Mouse (Mus musculus): ENCODE results near the gene Coq7. TPM values are rescaled to one million over a fixed set of nuclear protein-coding genes. Genes with fewer than 3 reads are reported as not detected.

The Coq7 gene
- polyA plus RNA-seq, 1 experiment: 72.4 TPM

DNA sequence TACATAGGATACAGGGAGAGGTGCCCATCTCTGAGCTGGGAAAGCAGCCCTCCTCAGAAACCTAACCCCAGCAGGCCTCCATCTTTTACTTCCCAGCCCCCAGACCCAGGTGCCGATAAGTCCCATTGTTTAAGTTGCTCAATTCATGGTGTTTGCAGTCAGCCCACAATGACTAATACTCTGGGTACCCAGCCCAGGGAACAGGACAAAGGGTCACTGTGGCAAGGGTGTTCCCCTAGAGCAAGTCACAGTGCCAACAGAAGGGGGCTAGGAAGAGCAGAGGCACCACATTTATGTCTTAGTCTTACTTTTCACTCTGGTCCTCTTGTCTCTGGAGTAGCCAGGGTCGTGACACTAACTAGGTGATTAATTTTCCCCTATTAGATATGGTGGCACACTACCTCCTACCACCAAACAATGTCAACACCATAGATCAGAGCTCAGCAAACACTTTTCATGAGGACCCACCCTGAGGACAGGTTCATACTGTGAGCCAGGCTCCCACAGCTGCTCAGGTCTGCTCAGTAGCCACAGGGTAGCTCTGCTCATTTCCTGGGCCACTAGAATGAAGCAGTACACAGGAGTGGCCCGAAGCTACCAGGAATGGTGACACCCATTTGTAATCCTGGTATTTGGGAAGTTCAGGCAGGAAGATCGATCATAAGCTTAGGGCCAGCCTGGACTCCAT, 38.1 kb downstream of the Coq7 start:
- no peak for DNase-seq (ENCODE audit: low spot score)

DNA sequence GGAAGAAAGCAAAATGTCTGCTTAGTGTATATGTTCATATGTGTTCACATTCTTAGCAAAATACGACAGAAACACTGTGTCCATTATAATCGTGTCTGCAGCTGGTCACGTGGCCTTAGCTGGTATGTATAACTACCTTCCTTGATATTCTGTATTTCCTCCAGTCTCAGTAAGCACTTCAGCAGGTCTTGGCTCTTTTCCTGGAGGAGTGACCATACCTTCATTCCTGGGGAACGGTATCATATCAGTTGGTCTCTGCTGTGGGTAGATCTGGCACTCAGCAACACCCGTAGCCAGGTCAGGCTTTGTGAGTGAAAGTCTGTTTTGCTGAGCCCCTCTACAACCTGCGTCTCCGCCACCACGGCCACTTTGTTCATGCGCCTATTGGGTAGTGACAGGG, 39.3 kb downstream of the Coq7 start:
- no peak for DNase-seq (ENCODE audit: low spot score)

DNA sequence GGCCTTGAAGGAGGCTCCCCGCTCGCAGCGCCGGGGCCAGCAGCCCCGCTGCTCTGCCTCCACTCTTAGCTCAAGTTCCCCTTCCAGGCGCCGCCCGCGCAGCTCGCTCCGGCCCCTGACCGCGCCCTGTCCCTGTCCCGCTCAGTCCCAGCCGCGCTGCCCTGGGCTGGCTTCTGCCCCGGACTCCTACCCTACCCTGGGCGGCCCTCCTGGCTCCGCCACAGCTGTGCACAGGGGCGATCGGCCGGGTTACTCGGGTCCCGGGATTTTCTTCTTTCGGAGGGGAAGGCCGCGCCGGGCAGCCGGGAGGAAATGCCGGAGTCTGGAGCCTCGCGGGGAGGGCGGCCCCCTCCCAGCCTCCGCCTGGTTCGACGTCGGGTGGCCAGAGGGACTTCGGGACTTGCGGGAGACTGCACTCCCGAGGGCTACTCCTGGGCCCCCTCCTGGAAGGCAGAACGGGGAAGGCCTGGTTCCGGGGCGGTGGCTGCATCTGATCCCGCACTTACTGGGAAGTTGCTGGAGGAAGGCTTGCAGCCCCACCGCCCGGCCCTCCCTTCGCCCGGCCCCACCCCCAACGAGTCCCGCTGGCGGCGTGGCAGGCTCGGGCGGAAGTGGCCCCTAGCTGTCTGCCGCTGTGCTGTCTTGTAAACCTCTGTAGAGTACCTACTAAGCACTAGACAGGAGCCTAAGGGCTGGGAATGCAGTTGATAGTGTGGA, 41.6 kb downstream of the Coq7 start, which contains the start of gene Itpripl2:
Gene Itpripl2, minus strand, starts transcription at position 545 of the 717 bp plus-strand sequence.
- peak; percentile 76 for DNase-seq (ENCODE audit: low spot score)

DNA sequence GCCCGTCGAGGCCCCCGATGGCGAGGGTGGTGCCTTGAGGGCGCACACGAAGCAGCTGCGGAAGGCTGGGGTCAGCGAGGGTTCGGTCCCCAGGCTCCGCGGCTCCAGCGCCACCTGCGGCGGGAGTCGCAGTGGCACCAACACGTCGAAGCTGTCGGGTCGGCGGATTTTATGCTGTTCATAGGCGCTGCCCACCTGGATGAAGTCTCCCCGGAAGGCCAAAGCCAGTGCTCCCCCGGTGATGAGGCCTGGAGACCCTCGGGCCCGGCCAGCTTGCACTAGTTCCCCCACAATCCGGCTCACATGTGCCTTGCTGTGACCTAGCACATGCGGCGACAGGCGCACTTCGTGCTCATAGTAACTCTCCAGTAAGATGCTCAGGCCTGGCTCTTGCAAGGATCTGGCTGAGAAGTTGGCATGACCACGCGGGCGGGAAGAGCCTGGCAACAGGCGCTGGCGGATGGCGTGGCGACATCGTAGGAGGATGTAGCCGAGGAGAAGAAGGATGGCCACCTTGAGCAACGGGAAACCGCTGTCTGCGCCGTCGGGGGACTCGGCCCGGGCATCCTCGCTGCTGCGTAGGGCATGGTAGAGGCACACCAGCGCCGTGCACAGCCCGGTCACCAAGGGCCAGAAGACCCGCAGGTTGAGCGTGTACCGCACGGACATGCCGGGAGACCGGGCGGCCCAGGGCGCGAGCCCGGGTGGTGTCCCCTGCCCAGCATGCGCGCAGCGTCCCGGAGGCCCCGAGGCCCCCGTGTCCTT, 42.3 kb downstream of the Coq7 start:
- DNase-seq (ENCODE audit: low spot score): no peak

DNA sequence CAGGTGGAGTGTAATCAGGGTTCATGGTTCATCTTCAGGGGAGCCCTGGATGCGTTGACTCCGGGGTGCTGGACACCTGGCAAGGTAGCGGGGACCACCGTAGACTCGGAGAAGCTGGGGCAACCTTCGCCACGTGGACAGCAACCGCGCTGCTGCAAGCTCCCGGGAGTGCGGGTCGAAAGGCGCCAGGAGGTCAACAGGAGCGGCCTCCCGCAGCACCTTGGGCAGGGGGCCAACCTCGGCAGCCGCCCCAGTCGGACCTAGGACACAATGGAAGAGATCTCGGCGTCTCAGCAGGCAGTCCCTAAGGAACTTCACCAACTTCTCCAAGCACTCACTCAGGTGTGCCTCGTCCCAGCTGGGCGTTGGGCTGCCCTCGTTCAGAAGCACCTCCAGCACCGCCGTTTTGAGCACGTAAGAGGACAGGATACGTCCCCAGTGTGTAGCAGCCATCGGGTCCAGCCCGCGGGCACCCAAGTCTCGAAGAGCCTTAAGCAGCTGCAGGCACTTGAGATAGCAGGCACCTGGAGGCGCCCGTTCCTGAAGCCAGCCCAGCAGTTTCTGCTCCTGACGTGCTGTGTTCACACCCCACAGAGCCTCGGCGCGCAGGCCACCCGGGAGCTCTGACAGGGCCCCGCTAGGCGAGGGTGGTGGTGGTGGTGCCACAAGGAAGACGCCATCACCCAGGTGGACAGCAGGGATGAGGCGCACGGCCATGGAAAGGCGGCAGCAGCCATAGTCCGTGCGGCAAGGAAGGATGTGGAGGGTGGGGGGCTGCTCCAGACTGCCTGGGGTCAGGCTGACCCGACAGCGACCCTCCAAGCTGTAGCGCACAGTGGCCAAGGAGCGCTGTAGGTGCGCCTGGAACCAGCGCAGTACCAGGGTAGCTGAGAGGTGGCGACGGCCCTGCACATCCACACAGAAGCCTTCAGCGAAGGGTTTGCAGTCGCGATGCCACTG, 43.2 kb downstream of the Coq7 start:
- no peak for DNase-seq (ENCODE audit: low spot score)

DNA sequence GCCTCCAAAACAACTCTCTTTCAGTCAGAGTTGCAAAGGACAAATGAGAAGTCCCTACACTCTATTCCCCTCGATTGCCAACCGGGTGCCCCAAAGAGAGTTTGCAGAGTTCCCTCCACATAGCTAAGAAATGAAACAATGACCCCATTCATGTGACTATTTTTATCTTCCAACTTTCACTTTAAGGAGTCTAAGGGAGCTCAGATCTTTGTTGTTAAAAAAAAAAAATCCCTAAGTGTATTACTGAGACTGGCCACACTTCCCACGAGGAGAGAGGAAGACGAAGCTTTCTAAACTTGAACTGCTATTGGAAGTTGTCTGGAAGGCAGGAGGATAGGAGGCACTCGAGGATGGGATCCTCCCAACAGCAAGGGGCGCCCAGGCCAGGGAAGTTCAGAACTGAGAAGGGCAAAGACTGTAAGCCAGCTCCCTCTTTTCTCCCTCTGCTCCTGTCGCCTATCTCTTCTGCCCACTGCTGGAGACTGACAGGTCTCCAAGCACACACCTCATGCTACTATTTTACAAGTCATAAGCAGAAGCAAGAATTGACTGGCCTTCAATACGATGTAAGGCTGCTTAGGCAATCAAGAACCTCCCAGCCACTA, 45.0 kb downstream of the Coq7 start:
- no peak for DNase-seq (ENCODE audit: low spot score)

DNA sequence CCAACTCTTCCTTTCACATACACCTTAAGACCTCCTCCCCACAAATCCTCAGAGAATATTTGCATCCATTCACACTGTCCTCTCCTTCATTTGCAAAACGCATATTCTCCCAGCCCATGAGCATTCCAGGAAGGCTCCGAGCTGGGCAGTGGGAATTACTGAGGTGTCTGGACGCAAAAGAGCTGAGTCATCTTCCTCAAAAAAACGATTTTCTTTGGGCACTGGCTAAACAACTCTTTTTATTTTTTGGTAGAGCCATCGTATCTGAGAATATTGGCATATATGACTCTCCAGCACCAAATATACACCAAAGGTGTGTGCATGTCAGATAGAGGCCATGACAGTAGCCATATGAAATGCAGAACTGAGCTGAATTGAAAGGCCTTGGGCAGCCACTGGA, 46.2 kb downstream of the Coq7 start:
- no peak for DNase-seq (ENCODE audit: low spot score)

DNA sequence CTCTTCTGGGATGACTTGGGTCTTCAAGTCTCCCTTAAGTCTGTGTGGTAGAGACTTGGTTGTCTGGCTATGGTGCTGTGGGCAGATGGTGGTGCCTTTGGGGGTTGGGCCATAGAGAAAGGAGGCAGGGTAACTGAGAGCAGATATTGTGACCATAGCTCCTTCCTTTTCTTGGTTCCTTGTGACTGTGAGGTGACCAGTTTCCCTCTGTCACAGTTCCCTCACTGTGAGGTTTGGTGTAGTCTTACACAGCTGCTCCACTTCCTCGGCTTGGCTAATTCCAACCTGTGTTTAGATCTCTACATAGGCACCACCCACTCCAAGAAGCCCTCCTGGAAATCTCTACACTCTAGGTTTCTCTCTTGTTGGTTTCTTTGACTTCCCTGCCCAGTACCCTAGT, 49.2 kb downstream of the Coq7 start:
- no peak for DNase-seq (ENCODE audit: low spot score)

DNA sequence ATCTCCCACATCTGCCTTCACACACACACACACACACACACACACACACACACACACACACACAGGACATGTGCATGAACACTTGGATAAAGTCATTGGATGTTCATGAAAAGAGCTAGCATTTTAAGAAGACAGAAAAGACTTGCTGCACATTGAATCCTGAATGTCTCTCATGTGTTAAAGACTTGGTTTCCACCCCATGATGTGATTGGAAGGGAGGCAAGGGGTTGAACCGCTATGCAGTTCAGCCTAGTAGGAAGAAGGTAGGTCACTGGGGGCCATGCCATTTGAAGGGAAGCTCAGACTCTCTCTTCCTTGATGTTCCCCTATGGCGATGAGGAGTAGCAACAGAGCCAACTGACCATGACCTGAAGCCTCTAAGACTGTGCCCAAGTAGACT, 51.2 kb downstream of the Coq7 start:
- DNase-seq (ENCODE audit: low spot score): no peak

DNA sequence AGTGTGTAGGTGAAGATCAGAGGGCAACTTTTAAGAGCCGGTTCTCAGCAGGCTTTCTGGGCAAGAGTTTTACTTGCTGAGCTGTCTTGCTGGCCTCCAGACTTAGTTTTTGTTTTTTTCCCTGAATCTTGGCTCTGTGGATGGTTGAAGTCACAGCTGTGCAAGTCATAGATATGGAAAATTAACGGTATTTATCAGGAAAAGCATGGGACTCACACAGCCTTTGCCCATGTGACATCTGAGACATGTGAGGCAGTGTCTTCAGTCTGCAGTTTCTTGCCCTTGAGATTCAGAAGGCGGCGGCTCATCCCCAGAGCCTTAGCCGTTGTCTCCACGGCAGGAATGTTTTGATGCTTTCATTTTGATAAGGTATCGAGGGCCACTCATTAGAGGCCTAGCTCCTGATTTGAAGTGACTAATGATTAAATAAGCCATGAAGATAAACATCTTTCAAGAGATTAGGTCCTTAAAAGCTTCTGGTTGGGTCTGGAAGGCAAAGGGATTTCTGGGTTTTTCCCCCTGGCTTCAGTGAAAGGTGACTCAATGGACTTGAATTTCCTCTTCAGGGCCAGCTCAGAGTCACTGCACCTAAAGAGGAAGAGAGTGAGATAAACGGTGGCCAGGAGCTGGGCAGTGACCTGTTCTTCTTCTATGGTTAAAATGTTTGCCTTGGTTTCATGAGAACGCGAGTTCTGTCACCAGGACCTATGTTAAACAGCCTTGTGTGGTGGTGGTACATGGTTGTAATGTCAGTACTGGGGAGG, 51.9 kb downstream of the Coq7 start:
- DNase-seq (ENCODE audit: low spot score): no peak

DNA sequence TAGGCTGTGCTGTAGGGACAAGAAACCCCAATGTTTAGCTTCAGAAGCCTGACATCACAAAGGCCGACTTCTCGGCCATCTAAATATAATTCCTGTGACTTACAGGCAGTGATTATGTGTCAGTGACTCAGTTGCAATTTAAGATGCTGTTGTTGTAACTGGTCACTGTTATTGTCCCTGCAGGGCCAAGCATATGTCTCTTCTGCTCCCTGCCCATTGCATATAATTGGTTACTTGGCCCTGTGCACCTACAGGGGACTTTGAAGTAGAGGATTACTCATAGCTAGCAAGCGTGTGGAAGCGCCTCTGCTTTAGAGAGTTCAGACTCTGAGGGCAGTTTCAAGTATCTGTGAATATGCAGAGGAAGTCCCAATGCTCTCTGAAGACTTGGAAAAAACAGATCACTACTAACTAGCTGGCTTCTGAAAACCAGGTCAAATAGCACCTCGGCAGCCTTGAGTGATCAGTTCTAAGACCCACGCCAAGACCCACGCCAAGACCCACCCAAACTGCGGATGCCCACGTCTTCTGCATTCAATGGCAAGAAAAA, 52.9 kb downstream of the Coq7 start:
- DNase-seq (ENCODE audit: low spot score): no peak

DNA sequence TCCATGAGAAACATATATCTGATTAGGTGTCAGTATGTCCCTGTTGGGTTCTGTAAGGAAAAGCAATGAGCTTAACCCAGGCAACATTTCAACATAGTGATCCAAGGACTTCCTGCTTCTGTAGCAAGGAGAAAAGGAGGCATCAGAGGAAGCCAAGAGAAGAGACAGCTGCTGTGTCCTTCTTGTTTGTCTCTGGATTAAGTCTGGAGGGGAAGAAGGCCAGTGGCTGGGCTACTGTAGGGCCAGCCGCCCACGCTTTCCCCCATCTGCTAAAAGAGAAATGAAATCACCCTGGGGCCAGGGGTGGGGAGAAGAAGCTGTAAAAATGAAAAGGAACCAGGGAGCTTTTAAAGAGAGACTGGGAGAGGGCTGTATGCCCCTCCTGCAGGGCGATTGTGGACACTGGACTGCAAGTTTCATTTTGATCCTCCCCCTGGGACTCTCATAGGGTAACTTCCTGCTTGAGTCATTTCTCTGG, 54.3 kb downstream of the Coq7 start:
- DNase-seq (ENCODE audit: low spot score): no peak

DNA sequence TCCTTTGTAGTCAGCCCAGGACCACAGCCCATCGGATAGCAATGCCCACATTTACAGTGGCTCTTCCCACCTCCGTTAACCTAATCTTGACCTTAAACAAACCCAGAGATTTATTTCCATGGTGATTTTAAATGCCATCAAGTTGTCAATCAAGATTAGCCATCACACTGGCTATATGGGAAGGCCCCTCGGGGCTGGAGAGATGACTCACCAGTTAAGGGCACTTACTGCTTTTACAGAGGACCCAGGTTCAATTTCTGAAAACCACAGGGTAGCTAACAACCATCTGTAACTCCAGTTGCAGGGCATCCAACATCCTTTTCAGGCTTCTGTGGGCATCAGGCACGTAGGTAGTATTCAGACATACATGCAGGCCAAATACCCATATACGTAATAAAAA, 56.7 kb downstream of the Coq7 start:
- no peak for DNase-seq (ENCODE audit: low spot score)

DNA sequence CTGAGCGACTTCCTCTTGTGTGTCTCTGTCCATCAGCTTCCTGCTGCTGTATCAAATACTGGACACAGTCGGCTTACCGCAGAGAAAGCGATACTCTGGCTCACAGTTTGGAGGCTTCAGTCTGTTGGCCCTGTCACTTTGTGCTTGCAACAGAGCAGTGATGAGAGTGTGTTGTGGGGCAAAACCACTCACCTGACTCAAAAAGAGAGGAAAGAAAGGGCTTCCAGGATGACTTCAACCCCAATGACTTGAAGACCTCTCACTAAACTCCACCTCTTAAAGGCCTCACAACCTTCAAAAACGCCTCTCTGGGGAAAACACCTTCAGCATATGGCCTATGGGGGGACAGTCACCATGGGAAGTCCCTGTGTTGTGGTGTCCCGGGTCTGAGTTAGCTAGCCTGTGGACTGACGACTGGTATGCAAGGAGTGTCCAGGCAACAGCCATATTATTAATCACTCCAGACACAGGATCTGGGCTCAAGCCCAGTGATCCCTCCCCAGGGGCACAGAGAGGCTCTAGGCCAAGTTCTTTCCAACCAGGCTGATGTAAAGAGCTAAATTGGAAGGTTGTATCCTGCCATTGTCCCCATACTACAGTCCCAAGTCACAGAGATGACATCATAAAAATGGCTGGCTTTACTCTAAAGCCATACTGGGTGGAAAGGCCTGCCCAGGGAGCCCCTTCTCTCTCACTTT, 58.0 kb downstream of the Coq7 start:
- DNase-seq (ENCODE audit: low spot score): no peak

DNA sequence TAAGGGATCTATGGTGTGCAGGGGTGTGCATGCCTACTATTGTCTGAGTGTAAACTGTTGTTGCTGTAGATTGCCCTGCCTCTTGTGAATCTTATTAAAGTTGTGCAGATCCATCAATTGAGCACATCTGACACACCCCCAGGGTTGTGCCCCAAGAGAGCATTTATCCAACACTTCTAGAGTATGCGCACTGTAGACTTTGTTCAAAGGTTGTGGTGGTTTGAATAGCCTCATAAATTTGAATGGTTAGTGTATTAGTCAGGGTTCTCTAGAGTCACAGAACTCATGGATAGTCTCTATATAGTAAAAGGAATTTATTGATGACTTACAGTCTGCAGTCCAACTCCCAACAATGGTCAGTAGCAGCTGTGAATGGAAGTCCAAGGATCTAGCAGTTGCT, 60.3 kb downstream of the Coq7 start:
- no peak for DNase-seq (ENCODE audit: low spot score)

DNA sequence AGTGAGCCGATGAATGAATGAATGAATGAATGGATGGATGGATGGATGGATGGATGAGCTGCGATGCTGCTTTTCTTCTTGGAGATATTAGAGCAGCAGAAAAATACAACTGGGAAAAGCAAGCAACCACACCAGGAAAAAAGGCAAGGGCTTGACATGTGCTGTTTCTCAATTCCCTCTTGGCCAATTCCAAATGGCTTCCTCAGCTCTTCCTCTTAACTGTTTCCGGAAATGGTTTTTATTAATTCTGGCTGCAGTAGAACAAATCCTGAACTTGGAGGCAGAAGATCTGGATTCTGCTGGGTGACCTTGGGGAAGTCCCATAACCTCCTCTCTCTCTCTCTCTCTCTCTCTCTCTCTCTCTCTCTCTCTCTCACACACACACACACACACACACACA, 65.1 kb downstream of the Coq7 start:
- DNase-seq (ENCODE audit: low spot score): no peak

DNA sequence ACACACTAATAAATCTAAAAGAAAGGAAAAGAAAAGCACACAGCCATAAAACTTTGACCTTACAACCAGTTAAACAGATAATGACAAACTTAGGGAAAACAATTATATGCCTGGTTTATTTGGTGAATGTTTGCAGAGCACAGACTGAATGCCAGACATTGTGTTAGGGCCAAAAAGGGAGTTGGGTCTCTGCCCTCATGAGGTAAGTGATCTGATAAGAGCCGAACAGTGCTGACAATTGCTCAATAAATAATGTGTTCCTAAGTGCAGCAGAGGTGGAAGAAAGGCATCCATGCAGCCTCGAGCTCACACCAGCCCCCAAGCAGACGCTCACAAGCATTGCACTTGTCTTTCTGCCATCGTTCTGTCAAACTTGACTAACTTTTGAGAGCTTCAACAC, 68.7 kb downstream of the Coq7 start:
- DNase-seq (ENCODE audit: low spot score): no peak

DNA sequence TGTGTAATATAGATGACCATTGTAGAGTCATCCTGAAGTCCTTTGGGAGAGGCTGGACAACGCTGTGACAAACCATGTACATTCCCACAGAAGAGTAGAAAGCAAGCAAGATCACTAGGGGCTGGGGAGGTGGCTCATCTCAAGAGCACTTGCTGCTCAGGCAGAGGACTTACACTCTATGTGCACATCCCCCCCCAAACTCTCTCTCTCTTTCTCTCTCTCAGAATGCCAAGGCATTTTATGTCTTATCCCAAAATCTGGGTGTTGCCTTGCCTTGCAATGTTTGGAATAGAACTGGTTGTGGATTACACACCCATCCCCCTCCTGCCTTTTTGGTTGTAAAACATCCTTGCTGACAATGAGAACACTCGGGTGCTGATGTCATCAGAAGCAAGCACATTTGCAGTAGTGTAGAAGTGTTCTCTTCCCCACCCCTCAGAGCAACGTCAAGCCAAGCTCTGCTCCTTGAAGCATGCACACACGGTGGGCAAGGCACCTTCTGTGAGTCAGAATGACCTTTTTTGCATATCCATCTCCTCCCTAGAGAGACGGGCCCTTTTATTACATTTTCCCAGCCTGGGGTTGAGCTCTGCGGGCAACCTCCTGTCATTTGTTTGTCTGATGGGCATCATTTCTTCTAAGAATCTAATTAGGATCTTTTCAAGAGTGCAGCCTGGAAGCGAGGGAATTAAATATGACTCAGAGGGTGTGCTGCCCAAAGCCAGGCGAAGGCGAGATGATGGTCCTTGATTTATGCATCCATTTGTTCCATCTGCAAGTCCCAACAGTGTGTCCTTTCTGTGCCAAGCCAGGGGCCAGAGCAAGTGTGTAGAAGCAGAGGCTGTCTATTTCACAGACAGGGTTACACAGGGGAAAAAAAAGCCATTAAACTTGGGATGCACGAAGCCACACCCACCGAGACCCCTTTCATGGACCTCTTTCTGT, 70.1 kb downstream of the Coq7 start:
- DNase-seq (ENCODE audit: low spot score): no peak

Measured in urinary bladder, adult 2 months (tissue).